Mouse (Mus musculus): ENCODE measurements around the gene Vwa3b.

DNA sequence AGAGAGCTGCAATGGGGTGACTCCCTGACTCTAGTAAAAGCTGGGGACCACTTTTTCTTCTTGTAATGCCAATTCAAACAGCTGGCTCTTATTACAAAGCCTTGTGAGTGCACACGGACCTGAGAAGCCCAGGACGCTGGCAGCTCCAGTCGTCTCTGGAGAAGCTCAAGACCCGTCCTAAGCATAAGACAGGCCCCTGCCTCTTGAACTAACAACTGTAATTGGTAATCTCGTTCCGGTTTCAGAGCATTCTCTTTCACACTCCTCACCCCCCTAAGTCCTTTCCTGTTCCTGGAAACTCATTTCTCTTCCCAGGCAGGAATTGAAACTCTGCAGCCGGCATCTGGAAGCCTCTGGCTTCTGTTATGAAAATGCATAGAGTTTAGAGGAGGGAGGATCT is 195.6 kb downstream of the Vwa3b start:
- TF ChIP-seq POLR2A (IDR thresholded peaks at IDR 0.05; ENCODE audit: insufficient read depth, low read length) (no peak), CTCF (IDR thresholded peaks at IDR 0.05; ENCODE audit: low read depth, low read length) (no peak)
